In genomic region chr12:112763176-112763575, GRCm38 (mm10) we compare ENCODE assay signal across 18 mouse cellular contexts. TPM values are rescaled to one million over a fixed set of nuclear protein-coding genes. Genes with fewer than 3 reads are reported as not detected.
DNase-seq lines count a peak whose midpoint lies in the region; ATAC-seq and TF ChIP-seq lines count a peak whose summit lies in the region.
"Had no signal": no experiment of that assay in that cellular context is flagged by ENCODE, and none has a peak within 500 bp of the region (broad histone marks: within the 10 kb centered on the region; RNA-seq: fewer than 3 reads in every experiment).

No protein-coding gene starts in this region.

- TF ChIP-seq EP300 in CH12.LX (IDR thresholded peaks at IDR 0.05; ENCODE audit: low read length): no peak

- no peak overlapping the region for H3K4me3 ChIP-seq in forebrain, embryonic 11.5 days (ENCODE audit: low read depth, low read length)
- H3K4me3 ChIP-seq in forebrain, embryonic 10.5 days: no peak overlapping the region
- no peak overlapping the region for H3K4me3 ChIP-seq in heart, embryonic 16.5 days (ENCODE audit: low read length)
- H3K4me3 ChIP-seq in CH12.LX (replicated peaks in 1 of 3; ENCODE audit: low read depth in 2 of 3, low read length in 2 of 3, poor library complexity in 1 of 3): peak overlapping the region; percentile 2 to 21 (median 16)
- H3K4me3 ChIP-seq: embryonic facial prominence, embryonic 10.5 days; forebrain, embryonic 15.5 days; hindbrain, embryonic 13.5 days had no signal

- in situ Hi-C loops in CH12.LX (cut with MboI; ENCODE audit: low pct_ligation_motif_present, low pct_unique_long_range_greater_than_20kb, low sequenced_read_pairs): no loop called here

- no peaks in the 10 kb centered on the region for H3K4me1 ChIP-seq in forebrain, embryonic 11.5 days (replicated peaks; ENCODE audit: control insufficient read depth, insufficient read depth, low read length)
- peaks cover 5% of the 10 kb centered on the region for H3K4me1 ChIP-seq in forebrain, embryonic 10.5 days
- no peaks in the 10 kb centered on the region for H3K4me1 ChIP-seq in heart, embryonic 16.5 days (ENCODE audit: control insufficient read depth, insufficient read depth, low read length)
- peaks cover 12 to 30% of the 10 kb centered on the region in 2 experiments for H3K4me1 ChIP-seq in CH12.LX (ENCODE audit: control insufficient read depth in 1 of 2, insufficient read depth in 2 of 2)
- H3K4me1 ChIP-seq: forebrain, embryonic 15.5 days; hindbrain, embryonic 13.5 days had no signal

- ATAC-seq in forebrain, embryonic 11.5 days (replicated peaks; ENCODE audit: low FRiP score): no peak
- no peak for ATAC-seq in heart, embryonic 16.5 days (replicated peaks; ENCODE audit: extremely low read depth, insufficient read depth, low FRiP score)
- ATAC-seq: CD4-positive, CD25-positive, alpha-beta regulatory T cell, adult 4 months; forebrain, embryonic 15.5 days; hindbrain, postnatal 0 days had no signal

- no peaks in the 10 kb centered on the region for H3K36me3 ChIP-seq in forebrain, embryonic 11.5 days (ENCODE audit: control insufficient read depth, insufficient read depth, low read length)
- H3K36me3 ChIP-seq in forebrain, embryonic 10.5 days (replicated peaks): no peaks in the 10 kb centered on the region
- H3K36me3 ChIP-seq in heart, embryonic 16.5 days (ENCODE audit: control insufficient read depth, insufficient read depth): no peaks in the 10 kb centered on the region
- H3K36me3 ChIP-seq in CH12.LX (replicated peaks in 1 of 2; ENCODE audit: control insufficient read depth in 1 of 2, insufficient read depth in 1 of 2, low read length in 1 of 2): peaks cover 42 to 52% of the 10 kb centered on the region in 2 experiments
- H3K36me3 ChIP-seq: embryonic facial prominence, embryonic 10.5 days; forebrain, embryonic 15.5 days; hindbrain, embryonic 13.5 days had no signal

- no peak overlapping the region for H3K4me2 ChIP-seq in forebrain, embryonic 11.5 days (ENCODE audit: low read depth, low read length, severe bottlenecking)
- H3K4me2 ChIP-seq in heart, embryonic 16.5 days (ENCODE audit: low read depth, low read length): 0 out of 2 replicates have a peak overlapping the region, but pooled peaks have one; percentile 7
- peak overlapping the region; percentile 2; the same call in 1 of the 2 replicates for H3K4me2 ChIP-seq in CH12.LX (ENCODE audit: insufficient read depth, low read depth, poor library complexity, severe bottlenecking)
- H3K4me2 ChIP-seq: forebrain, embryonic 15.5 days; heart, embryonic 11.5 days; hindbrain, embryonic 13.5 days had no signal

- H3K79me2 ChIP-seq in CH12.LX (replicated peaks; ENCODE audit: control insufficient read depth, extremely low read depth, insufficient read depth, poor library complexity, severe bottlenecking): no peaks in the 10 kb centered on the region

- WGBS in forebrain, embryonic 11.5 days: 80% methylated on average over 4 of the region's 4 CpGs
- 78% methylated on average over 4 of the region's 4 CpGs for WGBS in forebrain, embryonic 10.5 days
- WGBS in heart, embryonic 16.5 days: 77% methylated on average over 4 of the region's 4 CpGs

- TF ChIP-seq RAD21 in CH12.LX (IDR thresholded peaks at IDR 0.05; ENCODE audit: low read depth, low read length): no peak

- no peak for TF ChIP-seq CTCF in CH12.LX (conservative IDR thresholded peaks at IDR 0.05 in 1 of 2, IDR thresholded peaks at IDR 0.05 in 1 of 2; ENCODE audit: low read depth in 2 of 2, low read length in 2 of 2)

- H3K27me3 ChIP-seq in forebrain, embryonic 11.5 days (ENCODE audit: control insufficient read depth, insufficient read depth, low read length): no peaks in the 10 kb centered on the region
- H3K27me3 ChIP-seq in forebrain, embryonic 10.5 days (ENCODE audit: poor library complexity, severe bottlenecking): no peaks in the 10 kb centered on the region
- H3K27me3 ChIP-seq in heart, embryonic 16.5 days (ENCODE audit: control insufficient read depth, insufficient read depth, low read length): no peaks in the 10 kb centered on the region
- no peaks in the 10 kb centered on the region for H3K27me3 ChIP-seq in CH12.LX (replicated peaks)
- H3K27me3 ChIP-seq: forebrain, embryonic 15.5 days; hindbrain, embryonic 13.5 days had no signal

- DNase-seq in forebrain, embryonic 11.5 days (ENCODE audit: low spot score): peak; percentile 41
- DNase-seq in forebrain, embryonic 10.5 days (ENCODE audit: extremely low spot score, low spot score): no peak
- DNase-seq in heart, adult 8-10 months (ENCODE audit: low spot score): no peak
- DNase-seq in testis, postnatal 10 days (ENCODE audit: low spot score): peak; percentile 35
- no peak for DNase-seq in testis, postnatal 14 days (ENCODE audit: low spot score)
- DNase-seq in CH12.LX (ENCODE audit: extremely low read depth): no peak
- DNase-seq in layer of hippocampus, postnatal 14 days (ENCODE audit: low spot score in 2 of 2): no peak
- DNase-seq: adrenal gland, postnatal 10 days; B cell, adult 2 months; cerebellum, adult 11-12 months; cerebellum, adult 9-10 months had no signal

- no peaks in the 10 kb centered on the region for H3K9me3 ChIP-seq in forebrain, embryonic 11.5 days (ENCODE audit: control insufficient read depth, low read length)
- 0 out of 2 replicates have a peak, but pooled peaks cover 4% of the 10 kb centered on the region for H3K9me3 ChIP-seq in forebrain, embryonic 10.5 days
- no peaks in the 10 kb centered on the region for H3K9me3 ChIP-seq in heart, embryonic 16.5 days (replicated peaks; ENCODE audit: control insufficient read depth, low read length)
- H3K9me3 ChIP-seq in CH12.LX (replicated peaks; ENCODE audit: low read length): peaks cover 10% of the 10 kb centered on the region
- H3K9me3 ChIP-seq: embryonic facial prominence, embryonic 10.5 days; forebrain, embryonic 15.5 days; hindbrain, embryonic 13.5 days had no signal

- no peak overlapping the region for H3K27ac ChIP-seq in forebrain, embryonic 11.5 days (ENCODE audit: low read depth, low read length)
- no peak overlapping the region for H3K27ac ChIP-seq in forebrain, embryonic 10.5 days
- no peak overlapping the region for H3K27ac ChIP-seq in heart, embryonic 16.5 days (ENCODE audit: low read length)
- no peak overlapping the region for H3K27ac ChIP-seq in CH12.LX (ENCODE audit: insufficient read depth, low read depth)
- H3K27ac ChIP-seq: embryonic facial prominence, embryonic 10.5 days; forebrain, embryonic 15.5 days; hindbrain, embryonic 13.5 days; hindbrain, postnatal 0 days had no signal

- TF ChIP-seq POLR2A in CH12.LX (IDR thresholded peaks at IDR 0.05; ENCODE audit: low read depth, low read length): no peak

- dilution Hi-C loops in CH12.LX (cut with MboI; ENCODE audit: extremely low pct_ligation_motif_present, extremely low pct_unique_long_range_greater_than_20kb, low sequenced_read_pairs): no loop called here

- H3K9ac ChIP-seq in forebrain, embryonic 11.5 days (ENCODE audit: low read length): no peak overlapping the region
- H3K9ac ChIP-seq in heart, embryonic 16.5 days (ENCODE audit: low read length): no peak overlapping the region
- H3K9ac ChIP-seq in CH12.LX (ENCODE audit: insufficient read depth, low read depth): no peak overlapping the region
- H3K9ac ChIP-seq: forebrain, embryonic 15.5 days; hindbrain, embryonic 13.5 days had no signal

TF ChIP-seq in CH12.LX, 34 proteins besides CTCF, POLR2A, EP300 and RAD21 (continues in another document):
- no peak for TF ChIP-seq NRF1 (IDR thresholded peaks at IDR 0.05; ENCODE audit: low read depth, low read length)
- no peak for TF ChIP-seq TCF12 (IDR thresholded peaks at IDR 0.05; ENCODE audit: low read depth, low read length)
- no peak for TF ChIP-seq POLR2AphosphoS2 (IDR thresholded peaks at IDR 0.05; ENCODE audit: low read depth, low read length)
- TF ChIP-seq RCOR1 (conservative IDR thresholded peaks at IDR 0.05; ENCODE audit: low read depth, low read length): no peak

RNA-seq across cellular contexts. Expression of gene Pld4, which starts 2.7 kb away (rescaled TPM):
- 3.7 and 4.1 TPM in 2 replicates for polyA plus RNA-seq in forebrain, embryonic 11.5 days (2014; fragmentation: Nextera tagmentation; extraction: Ambion mirVana)
- 3.8 and 3.9 TPM in 2 replicates for polyA plus RNA-seq in forebrain, embryonic 10.5 days (2016; fragmentation: Nextera tagmentation; extraction: Ambion mirVana)
- 19.4 and 32.5 TPM in 2 replicates for polyA plus RNA-seq in heart, embryonic 16.5 days (2015; fragmentation: Nextera tagmentation; extraction: Ambion mirVana)
- total RNA-seq in heart, adult 8-10 months (2022): 1 to 10 TPM; 3.4 to 8.1 (median 4.3) TPM
- total RNA-seq in CH12.LX (2012; rRNA removed) (149 and 155 TPM in 2 replicates), CH12.LX (2014; rRNA removed) (112 and 117 TPM in 2 replicates)
- 196 and 226 TPM in 2 replicates for polyA plus RNA-seq in CH12.LX (2012; ENCODE audit: insufficient read length, low read depth)
- total RNA-seq in layer of hippocampus, postnatal 14 days (2021): 10 to 100 TPM; 10.6 to 13.1 TPM

RNA-seq across cellular contexts. Expression of gene Ahnak2, which starts 39.3 kb away (rescaled TPM):
- 0.08 and 0.16 TPM in 2 replicates for polyA plus RNA-seq in forebrain, embryonic 11.5 days (2014; fragmentation: Nextera tagmentation; extraction: Ambion mirVana)
- polyA plus RNA-seq in forebrain, embryonic 10.5 days (2016; fragmentation: Nextera tagmentation; extraction: Ambion mirVana): 0.05 and 0.11 TPM in 2 replicates
- polyA plus RNA-seq in heart, embryonic 16.5 days (2015; fragmentation: Nextera tagmentation; extraction: Ambion mirVana): 2.0 and 2.1 TPM in 2 replicates
- 10 to 100 TPM; 19.3 to 24.6 (median 20.6) TPM for total RNA-seq in heart, adult 8-10 months (2022)
- total RNA-seq in CH12.LX (2012; rRNA removed): 16.2 and 27.7 TPM in 2 replicates
- total RNA-seq in CH12.LX (2014; rRNA removed): 2.0 and 3.1 TPM in 2 replicates
- polyA plus RNA-seq in CH12.LX (2012; ENCODE audit: insufficient read length, low read depth): 14.4 and 14.6 TPM in 2 replicates
- 1 to 10 TPM; 4.9 to 7.8 TPM for total RNA-seq in layer of hippocampus, postnatal 14 days (2021)
- polyA plus RNA-seq: CD4-positive, CD25-positive, alpha-beta regulatory T cell, adult 4 months had no signal

RNA-seq across cellular contexts. Expression of gene Cep170b, which starts 42.9 kb away (rescaled TPM):
- 12.6 and 15.2 TPM in 2 replicates for polyA plus RNA-seq in forebrain, embryonic 11.5 days (2014; fragmentation: Nextera tagmentation; extraction: Ambion mirVana)
- polyA plus RNA-seq in forebrain, embryonic 10.5 days (2016; fragmentation: Nextera tagmentation; extraction: Ambion mirVana): 5.9 and 7.9 TPM in 2 replicates
- polyA plus RNA-seq in heart, embryonic 16.5 days (2015; fragmentation: Nextera tagmentation; extraction: Ambion mirVana): 4.3 and 5.1 TPM in 2 replicates
- 10 to 100 TPM; 12.3 to 14.7 (median 13.4) TPM for total RNA-seq in heart, adult 8-10 months (2022)
- total RNA-seq in CH12.LX (2012; rRNA removed) (30.6 and 39.1 TPM in 2 replicates), CH12.LX (2014; rRNA removed) (44.4 and 48.1 TPM in 2 replicates)
- 44.4 and 63.1 TPM in 2 replicates for polyA plus RNA-seq in CH12.LX (2012; ENCODE audit: insufficient read length, low read depth)
- total RNA-seq in layer of hippocampus, postnatal 14 days (2021): 100 to 1,000 TPM; 178 to 193 TPM

RNA-seq across cellular contexts. Expression of gene Clba1, which starts 45.6 kb away (rescaled TPM):
- polyA plus RNA-seq in forebrain, embryonic 11.5 days (2014; fragmentation: Nextera tagmentation; extraction: Ambion mirVana): 12.5 and 15.3 TPM in 2 replicates
- polyA plus RNA-seq in forebrain, embryonic 10.5 days (2016; fragmentation: Nextera tagmentation; extraction: Ambion mirVana): 11.3 and 12.3 TPM in 2 replicates
- 6.0 and 8.4 TPM in 2 replicates for polyA plus RNA-seq in heart, embryonic 16.5 days (2015; fragmentation: Nextera tagmentation; extraction: Ambion mirVana)
- total RNA-seq in heart, adult 8-10 months (2022): 1 to 10 TPM; 1.8 to 4.3 (median 2.4) TPM
- total RNA-seq in CH12.LX (2012; rRNA removed): 3.1 and 3.5 TPM in 2 replicates
- 2.5 TPM in 2 replicates for total RNA-seq in CH12.LX (2014; rRNA removed)
- 3.0 and 3.5 TPM in 2 replicates for polyA plus RNA-seq in CH12.LX (2012; ENCODE audit: insufficient read length, low read depth)
- 10 to 100 TPM; 13.2 to 13.7 TPM for total RNA-seq in layer of hippocampus, postnatal 14 days (2021)

Comparison
In these comparisons a context has a peak if more than half of its experiments do, and no peak if none do; other contexts are left out.
1. DNase-seq: peak in forebrain, embryonic 11.5 days (single experiment) and testis, postnatal 10 days (single experiment); none in forebrain, embryonic 10.5 days (single experiment), heart, adult 8-10 months (single experiment), testis, postnatal 14 days (single experiment), CH12.LX (single experiment) and layer of hippocampus, postnatal 14 days (0 of 2).
2. H3K4me3 ChIP-seq: peak in CH12.LX (3 of 3); none in forebrain, embryonic 11.5 days (single experiment), forebrain, embryonic 10.5 days (single experiment) and heart, embryonic 16.5 days (single experiment).